Mouse (Mus musculus): ENCODE measurements around the gene Gja5.

GRCm38 (mm10) chr3:96992526-96992925, 88.0 kb downstream of the Gja5 start:
- TF ChIP-seq CTCF (IDR thresholded peaks at IDR 0.05; ENCODE audit: borderline replicate concordance, control insufficient read depth, extremely low read depth, insufficient read depth, low read length, poor library complexity) (no peak), POLR2A (IDR thresholded peaks at IDR 0.05; ENCODE audit: control insufficient read depth, extremely low read depth, insufficient read depth, low read length, poor library complexity) (no peak)
